Mouse (Mus musculus): ENCODE results near the gene Gm20532.

- no peak for TF ChIP-seq MAZ (IDR thresholded peaks at IDR 0.05; ENCODE audit: low read depth, low read length)
- TF ChIP-seq EP300 (IDR thresholded peaks at IDR 0.05; ENCODE audit: low read depth in 1 of 2, low read length in 2 of 2), result no peak
- TF ChIP-seq CTCF (IDR thresholded peaks at IDR 0.05 in 2 of 3, conservative IDR thresholded peaks at IDR 0.05 in 1 of 3; ENCODE audit: control insufficient read depth in 1 of 3, insufficient read depth in 1 of 3, low read depth in 2 of 3, low read length in 3 of 3, poor library complexity in 1 of 3, severe bottlenecking in 1 of 3), result no peak
- no peak for TF ChIP-seq POLR2A (IDR thresholded peaks at IDR 0.05; ENCODE audit: control insufficient read depth in 1 of 2, insufficient read depth in 1 of 2, low read depth in 1 of 2, low read length in 2 of 2, poor library complexity in 1 of 2)
- TF ChIP-seq POLR2AphosphoS2 (IDR thresholded peaks at IDR 0.05; ENCODE audit: low read length), result no peak
- no peak for TF ChIP-seq MXI1 (IDR thresholded peaks at IDR 0.05; ENCODE audit: low read depth, low read length)
These were observed 2.1 kb downstream of the Gm20532 start for GRCm38 (mm10) chr2:26588573-26588972.
